Mouse (Mus musculus) CD4-positive, CD25-positive, alpha-beta regulatory T cell (primary cell): ENCODE data around the gene Amy2a2. TPM values are rescaled to one million over a fixed set of nuclear protein-coding genes. Genes with fewer than 3 reads are reported as not detected.

Experiments
- polyA plus RNA-seq: library from polyadenylated mRNA; unstranded; fragments of 100-300 nt; shearing (Covaris generic); gene quantifications from one replicate; pipeline ENCODE4 v1.2.1, GENCODE M21; 2017

Gene Amy2a2
- not detected for polyA plus RNA-seq

DNA sequence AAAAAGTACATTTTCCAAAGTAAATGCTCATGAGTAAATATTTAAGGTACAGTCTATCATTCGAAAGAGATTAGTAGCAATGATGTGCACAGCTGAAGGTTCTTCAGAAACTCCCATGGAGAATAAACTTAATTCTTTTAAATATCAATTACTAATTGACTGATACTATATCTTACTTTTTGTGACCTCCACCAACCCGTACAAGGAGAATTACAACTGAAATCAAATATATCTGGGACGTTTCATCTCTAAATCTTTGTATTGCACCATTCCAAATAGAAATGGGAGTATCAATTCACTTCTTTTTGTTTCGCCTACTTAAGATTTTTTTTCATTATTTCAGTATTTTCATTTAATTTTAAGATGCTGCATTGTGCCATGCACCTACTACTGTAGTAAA lies at the start of gene Amy2a2:
Amy2a2 (minus strand) TSS at position 101 of the 400 bp plus-strand sequence.

DNA sequence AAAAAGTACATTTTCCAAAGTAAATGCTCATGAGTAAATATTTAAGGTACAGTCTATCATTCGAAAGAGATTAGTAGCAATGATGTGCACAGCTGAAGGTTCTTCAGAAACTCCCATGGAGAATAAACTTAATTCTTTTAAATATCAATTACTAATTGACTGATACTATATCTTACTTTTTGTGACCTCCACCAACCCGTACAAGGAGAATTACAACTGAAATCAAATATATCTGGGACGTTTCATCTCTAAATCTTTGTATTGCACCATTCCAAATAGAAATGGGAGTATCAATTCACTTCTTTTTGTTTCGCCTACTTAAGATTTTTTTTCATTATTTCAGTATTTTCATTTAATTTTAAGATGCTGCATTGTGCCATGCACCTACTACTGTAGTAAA lies 32.5 kb downstream of the Amy2a2 start, which contains the start of gene Amy2a3:
Amy2a3 (minus strand) TSS at position 101 of the 400 bp plus-strand sequence.

Other genes with a start within 250 kb of the Amy2a2 start
- gene Amy2a5, start 97.8 kb downstream of the Amy2a2 start, polyA plus RNA-seq = 0.14 TPM
- gene Amy2a4, start 65.2 kb downstream of the Amy2a2 start, polyA plus RNA-seq = not detected
- gene Amy2a3, start 32.6 kb downstream of the Amy2a2 start, polyA plus RNA-seq = not detected
- gene Amy2a1, start 175.8 kb upstream of the Amy2a2 start, polyA plus RNA-seq = not detected